Mouse (Mus musculus): ENCODE measurements at regions not wholly inside any gene's neighbourhood (a gene's known extent, or its start where the extent isn't known, plus 50 kb on each side); places are given as distances from the start of the nearest gene placed in this dataset.
"Not testable (repeated sequence)": the region's sequence is repeated elsewhere in the genome, so short reads cannot be mapped to it uniquely, and the experiment has no call there.

DNA sequence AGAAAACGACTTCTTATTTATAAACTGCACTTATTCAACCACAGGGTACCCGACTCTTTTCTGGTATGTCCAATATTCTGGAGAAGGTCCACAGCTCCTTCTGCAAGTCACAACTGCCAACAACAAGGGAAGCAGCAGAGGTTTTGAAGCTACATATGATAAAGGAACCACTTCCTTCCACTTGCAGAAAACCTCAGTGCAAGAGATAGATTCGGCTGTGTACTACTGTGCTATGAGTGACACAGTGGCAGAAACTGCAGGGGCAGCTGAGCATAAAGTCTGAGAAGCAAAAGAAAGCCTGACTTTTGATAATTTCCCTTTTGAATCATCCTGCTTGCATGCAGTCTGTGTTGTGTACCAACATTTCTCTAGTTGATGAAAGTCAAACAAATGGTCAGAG is 231.1 kb upstream of the Olfr1507 start:
- DNase-seq (ENCODE audit: extremely low read depth, low read depth): not testable (repeated sequence)

DNA sequence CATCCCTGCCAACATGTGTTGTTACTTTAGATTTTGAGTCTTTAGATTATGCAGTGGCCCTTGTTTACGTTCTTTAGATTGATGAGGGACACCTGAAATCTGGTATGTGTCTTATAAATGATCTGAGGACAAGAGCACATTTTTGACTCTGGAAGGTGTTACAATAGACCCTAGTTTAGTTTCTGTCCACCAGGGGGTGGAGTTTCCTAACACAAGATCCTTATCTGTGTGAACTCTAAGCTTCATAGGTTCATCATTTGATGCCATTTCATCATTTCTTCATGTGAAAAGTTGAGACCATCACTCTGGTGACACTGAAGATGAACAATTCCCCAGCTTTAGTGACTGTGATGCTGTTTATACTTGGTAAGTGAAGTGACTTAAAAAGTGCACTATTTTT is 229.4 kb upstream of the Olfr1507 start:
- not testable (repeated sequence) for DNase-seq (ENCODE audit: extremely low read depth, low read depth)

DNA sequence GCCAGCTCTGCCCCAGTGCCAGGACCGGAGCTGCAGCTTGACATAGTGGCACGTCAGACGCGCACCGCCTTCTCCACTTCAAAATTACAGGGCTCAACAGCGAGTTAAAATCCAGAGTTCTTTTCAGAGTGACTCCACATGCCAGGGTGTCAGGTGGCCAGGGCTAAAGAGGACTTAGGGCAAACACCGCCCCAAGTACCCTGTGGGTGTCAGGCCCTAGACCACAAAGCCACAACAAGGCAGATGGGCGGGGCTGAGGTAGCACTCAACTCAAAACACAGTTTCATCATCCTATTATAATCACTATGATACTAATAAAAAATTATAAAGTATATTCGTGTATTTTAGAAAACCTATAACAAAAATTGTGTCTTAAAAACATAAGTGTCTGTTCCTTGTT is 225.1 kb upstream of the Olfr1507 start:
- DNase-seq (ENCODE audit: extremely low read depth, low read depth): no peak

DNA sequence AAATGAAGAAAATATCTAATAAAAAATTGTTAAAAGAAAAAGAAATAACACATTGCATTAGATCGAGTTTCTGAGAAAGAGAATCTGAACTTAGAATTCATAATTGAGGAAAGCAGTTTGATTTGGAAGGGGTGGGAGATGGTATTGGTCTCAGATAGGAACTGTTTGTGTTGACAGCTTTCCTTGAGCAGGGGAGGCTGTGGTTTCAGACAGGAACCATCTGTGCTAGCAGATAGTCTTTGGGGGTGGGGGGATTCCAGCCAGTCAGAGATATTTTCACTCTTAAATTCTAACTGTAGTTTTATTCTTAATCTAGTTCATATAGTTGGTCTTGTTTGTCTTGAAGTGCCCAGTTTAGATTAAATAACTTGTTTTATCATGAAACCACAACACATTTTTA is 205.3 kb upstream of the Olfr1507 start:
- DNase-seq (ENCODE audit: extremely low read depth, low read depth): not testable (repeated sequence)

DNA sequence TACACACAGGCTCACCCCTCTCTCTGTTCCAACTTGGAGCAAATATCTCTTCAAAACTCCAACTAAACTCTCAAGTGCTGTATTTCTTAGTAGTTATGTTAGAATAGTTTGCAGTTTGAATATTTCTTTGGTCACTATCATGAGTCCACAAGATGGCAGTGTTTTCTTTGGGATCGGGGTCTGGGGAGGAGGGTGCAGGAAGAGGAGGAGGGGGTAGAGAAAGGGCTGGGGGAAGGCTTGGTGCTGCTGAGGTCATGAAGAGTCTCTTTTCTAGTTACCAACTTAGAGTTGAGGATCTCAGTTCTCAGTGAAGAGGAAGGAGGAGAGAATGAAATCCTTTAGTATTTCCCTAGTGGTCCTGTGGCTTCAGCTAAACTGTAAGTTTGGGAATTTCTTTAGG is 188.1 kb upstream of the Olfr1507 start:
- DNase-seq (ENCODE audit: extremely low read depth, low read depth): not testable (repeated sequence)

DNA sequence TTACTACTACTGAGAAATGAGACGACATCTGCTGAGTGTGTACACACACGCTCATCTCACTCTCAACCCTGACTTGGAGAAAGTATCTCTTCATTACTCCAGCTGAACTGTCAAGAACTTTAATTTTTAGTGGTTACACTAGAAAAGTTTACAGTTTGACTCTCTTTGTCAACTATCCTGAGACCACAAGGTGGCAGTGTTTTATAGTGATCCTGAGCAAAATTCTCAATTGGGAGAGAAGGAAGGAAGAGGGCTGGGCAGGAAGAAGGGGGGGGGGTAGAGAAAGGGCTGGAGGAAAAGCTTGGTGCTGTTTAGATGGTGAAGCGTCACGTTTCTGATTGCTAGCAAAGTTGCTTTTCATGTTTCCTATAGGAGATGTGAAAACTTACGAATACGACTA is 158.8 kb upstream of the Olfr1507 start:
- DNase-seq (ENCODE audit: extremely low read depth, low read depth): no peak

DNA sequence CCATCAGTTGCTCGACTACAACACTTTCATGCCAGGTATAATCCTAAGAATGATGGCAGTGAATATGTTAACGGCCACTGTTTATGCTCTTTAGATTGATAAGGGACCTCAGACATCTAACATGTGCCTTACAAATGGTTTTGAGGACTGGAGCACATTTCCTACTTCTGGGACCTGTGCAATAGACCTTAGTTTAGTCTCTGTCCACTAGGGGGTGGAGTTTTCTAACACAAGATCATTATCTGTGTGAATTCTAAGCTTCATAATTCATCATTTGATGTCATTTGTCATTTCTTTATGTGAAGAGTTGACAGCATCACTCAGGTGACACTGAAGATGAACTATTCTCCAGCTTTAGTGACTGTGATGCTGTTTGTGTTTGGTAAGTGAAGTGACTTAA is 142.6 kb upstream of the Olfr1507 start:
- DNase-seq (ENCODE audit: extremely low read depth, low read depth): no peak

DNA sequence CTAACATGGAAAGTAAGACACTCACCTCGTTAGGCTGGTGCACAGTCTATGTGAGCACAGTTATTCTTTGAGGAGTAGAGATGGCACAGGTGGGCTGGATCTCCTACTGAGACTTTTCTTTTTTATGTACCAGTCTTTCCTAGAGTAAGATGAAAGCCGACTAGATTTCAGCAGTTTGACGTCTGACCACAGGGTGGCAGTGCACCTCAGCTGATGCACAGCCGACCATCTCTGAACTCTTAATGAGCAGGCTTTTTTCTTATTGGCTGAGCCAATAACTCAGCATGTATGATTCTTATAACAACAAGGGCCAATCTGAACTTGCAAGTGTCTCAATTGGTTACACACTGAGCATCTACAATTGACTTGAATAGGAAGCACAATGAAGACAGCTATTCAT is 126.6 kb upstream of the Olfr1507 start:
- no peak for DNase-seq (ENCODE audit: extremely low read depth, low read depth)

DNA sequence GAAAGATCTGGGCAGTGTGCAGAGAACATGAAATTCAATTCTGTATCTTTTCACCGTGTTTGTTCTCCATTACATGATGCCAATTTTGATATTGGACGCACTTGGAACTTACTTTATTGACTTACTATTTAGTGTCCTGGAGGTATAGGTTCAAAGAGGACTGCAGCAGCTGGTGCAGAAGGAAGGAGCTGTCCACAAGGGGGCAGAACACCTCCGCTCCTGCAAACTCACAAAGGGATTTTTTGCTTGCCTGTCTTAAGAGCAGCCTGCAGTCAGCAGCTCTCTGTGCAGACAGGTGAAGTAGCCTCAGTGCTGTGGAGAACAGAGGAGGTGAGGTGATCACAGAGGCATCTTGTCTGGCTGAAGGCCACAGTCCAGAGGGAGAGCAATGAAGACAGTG is 84.8 kb upstream of the Olfr1507 start:
- DNase-seq (ENCODE audit: extremely low read depth, low read depth): no peak

DNA sequence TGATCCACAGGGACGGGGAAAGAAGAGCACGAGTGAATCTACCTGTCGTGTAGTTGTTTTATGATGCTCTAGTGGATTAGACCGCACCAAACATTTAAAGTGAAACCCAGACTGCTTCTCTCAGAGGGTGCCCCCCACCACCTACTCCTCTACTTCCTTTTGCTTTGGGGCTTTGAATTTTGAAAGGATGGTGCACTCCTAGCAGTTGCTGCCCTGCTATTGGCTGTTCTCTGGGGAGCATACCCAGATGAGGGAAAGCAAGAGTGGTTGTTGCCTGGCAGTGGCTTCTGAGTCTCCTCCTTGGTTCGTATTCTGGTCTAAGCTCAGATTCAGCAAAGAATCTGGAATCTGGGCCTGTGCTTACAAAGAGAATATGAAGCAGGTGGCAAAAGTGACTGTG is 71.4 kb upstream of the Olfr1507 start:
- DNase-seq (ENCODE audit: extremely low read depth, low read depth): no peak

DNA sequence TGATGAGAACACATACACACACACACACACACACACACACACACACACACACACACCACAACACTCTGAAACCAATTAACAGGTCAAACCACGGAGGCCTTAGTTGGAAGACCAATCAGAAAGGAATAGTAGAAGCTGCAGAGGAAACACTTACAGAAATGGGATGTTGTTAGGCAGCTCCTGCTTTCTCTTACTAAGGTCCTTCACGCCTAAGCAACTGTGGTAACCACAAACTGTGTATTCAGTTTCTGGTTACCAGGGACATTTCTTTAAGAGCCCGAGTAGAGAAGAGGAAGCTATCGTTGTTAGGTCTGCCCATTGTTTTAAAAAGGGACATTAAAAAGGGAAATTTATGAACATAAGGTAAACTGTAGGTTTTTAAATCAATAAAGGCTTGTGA is 70.1 kb upstream of the Olfr1507 start:
- no peak for DNase-seq (ENCODE audit: extremely low read depth, low read depth)

DNA sequence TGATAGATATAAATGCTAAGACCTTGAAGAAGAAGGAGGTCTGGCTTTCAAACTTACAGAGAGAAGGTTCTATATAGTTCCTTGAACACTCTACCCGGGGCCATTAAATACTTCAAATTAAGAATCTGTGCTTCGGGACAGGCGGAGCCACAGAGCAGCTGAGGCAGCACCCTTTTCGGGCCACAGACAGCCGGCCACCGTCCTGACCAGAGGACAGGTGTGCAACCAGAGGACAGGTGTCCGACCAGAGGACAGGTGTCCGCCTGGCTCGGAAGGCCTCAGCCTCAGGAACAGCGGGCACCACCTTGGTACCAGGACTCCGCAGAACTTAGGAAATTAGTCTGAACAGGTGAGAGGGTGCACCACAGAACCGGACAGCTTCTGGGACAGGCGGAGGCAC is 60.8 kb upstream of the Olfr1507 start:
- DNase-seq (ENCODE audit: extremely low read depth, low read depth): not testable (repeated sequence)

DNA sequence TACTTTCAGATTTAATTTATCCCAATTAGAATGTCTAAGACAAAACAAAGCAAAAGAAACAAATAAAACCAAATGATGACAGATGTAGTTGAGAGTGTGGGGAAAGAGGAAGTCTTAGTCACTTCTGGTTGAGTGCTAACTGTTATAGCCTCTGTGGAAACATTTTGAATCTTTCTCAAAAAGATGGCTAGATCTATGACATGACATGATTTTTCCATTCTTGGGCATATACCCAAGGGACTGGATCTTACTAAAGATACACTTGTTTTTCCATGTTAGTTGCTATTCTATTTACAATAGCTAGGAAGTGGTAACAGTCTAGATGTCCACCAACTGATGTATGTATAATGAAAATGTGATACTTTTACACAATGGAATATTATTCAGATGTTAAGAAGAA is 57.9 kb upstream of the Olfr1507 start:
- DNase-seq (ENCODE audit: extremely low read depth, low read depth): no peak

DNA sequence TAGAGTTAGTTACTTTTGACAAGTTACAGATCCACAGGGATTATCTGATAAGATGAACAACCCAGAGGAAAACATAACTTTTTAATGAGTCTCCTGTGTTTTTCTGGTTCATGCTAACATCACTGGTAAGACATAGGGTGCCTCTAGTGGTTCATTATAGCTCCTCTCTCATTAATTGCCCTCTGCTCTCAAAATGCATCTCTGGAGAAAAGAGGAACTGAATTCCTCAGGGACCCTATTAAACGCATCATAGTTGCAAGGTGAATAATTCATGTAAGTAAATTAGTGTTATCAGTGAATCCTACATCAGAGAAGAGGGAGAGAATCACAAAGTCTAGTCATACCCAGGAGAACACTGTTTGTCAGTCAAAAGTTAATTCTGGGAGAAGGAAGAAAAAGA is 52.4 kb upstream of the Olfr1507 start:
- no peak for DNase-seq (ENCODE audit: extremely low read depth, low read depth)

Data from MEL-GATA-1-ER (cell line).